Mouse (Mus musculus) G1E (cell line): ENCODE measurements around the gene Fam185a. TPM values are rescaled to one million over a fixed set of nuclear protein-coding genes. Genes with fewer than 3 reads are reported as not detected.

Source experiments
- ATAC-seq: 2 replicates; pipeline ENCODE4 v1.8.0; 2016; ENCODE audit warnings: mild to moderate bottlenecking; ENCODE audit not compliant: insufficient number of reproducible peaks, poor library complexity, low FRiP score, severe bottlenecking; ENCODE audit errors: extremely low read depth
- DNase-seq: peaks from one replicate; pipeline ENCODE4 v3.0.0; 2012; ENCODE audit warnings: low spot score
- H3K27me3 ChIP-seq: 2 replicates; pipeline ENCODE4 v1.6.1; 2012; ENCODE audit warnings: mild to moderate bottlenecking, low read length, inconsistent platforms; ENCODE audit not compliant: insufficient read depth
- H3K36me3 ChIP-seq: replicated peaks from 2 replicates; pipeline ENCODE3; 2012; ENCODE audit warnings: mild to moderate bottlenecking, inconsistent platforms
- H3K4me1 ChIP-seq: 2 replicates; pipeline ENCODE4 v1.6.1; 2012; ENCODE audit warnings: low read depth, low read length, inconsistent platforms, mixed read lengths; ENCODE audit not compliant: insufficient read depth
- H3K4me3 ChIP-seq: 2 replicates; pipeline ENCODE4 v1.5.1; 2012; ENCODE audit warnings: low read depth, mild to moderate bottlenecking, inconsistent platforms, low read length, moderate library complexity, mixed read lengths
- H3K9me3 ChIP-seq: replicated peaks from 2 replicates; pipeline ENCODE4 v1.6.1; 2012; ENCODE audit warnings: inconsistent platforms
- CTCF ChIP-seq: IDR thresholded peaks from 2 replicates; pipeline ENCODE4 v1.5.1; 2012; ENCODE audit warnings: low read depth, low read length, inconsistent platforms, mixed read lengths
- GATA1 ChIP-seq: IDR thresholded peaks from 2 replicates; pipeline ENCODE4 v1.6.1; 2012; ENCODE audit warnings: borderline replicate concordance, low read length, inconsistent platforms, mixed read lengths
- GATA2 ChIP-seq: IDR thresholded peaks from 2 replicates; pipeline ENCODE4 v1.6.1; 2012; ENCODE audit warnings: low read depth, low read length, inconsistent platforms, borderline replicate concordance
- POLR2AphosphoS5 ChIP-seq: IDR thresholded peaks from 2 replicates; pipeline ENCODE4 v1.6.1; 2012; ENCODE audit warnings: low read depth, low read length, inconsistent platforms; ENCODE audit not compliant: insufficient replicate concordance
- TAL1 ChIP-seq: conservative IDR thresholded peaks from 2 replicates; pipeline ENCODE4 v1.6.1; 2012; ENCODE audit warnings: low read depth, low read length, inconsistent platforms, mixed read lengths
- polyA plus RNA-seq: library from polyadenylated mRNA; stranded (reverse); fragments of >175 nt; gene quantifications from 2 replicates; pipeline ENCODE4 v1.2.3, GENCODE M21; 2012
- total RNA-seq, 2 experiments: library from RNA; stranded (forward) in 1 of 2; stranded (reverse) in 1 of 2; fragments of 200-1000 nt in 1 of 2; fragments of >200 nt in 1 of 2; fragmentation: Nextera tagmentation in 1 of 2; gene quantifications; 2 replicates each; pipeline ENCODE4 v1.2.3; 2014 to 2017

Gene Fam185a
- total and polyA plus RNA-seq, 3 experiments, result 2.3 to 11.1 (median 9.5) TPM

DNA sequence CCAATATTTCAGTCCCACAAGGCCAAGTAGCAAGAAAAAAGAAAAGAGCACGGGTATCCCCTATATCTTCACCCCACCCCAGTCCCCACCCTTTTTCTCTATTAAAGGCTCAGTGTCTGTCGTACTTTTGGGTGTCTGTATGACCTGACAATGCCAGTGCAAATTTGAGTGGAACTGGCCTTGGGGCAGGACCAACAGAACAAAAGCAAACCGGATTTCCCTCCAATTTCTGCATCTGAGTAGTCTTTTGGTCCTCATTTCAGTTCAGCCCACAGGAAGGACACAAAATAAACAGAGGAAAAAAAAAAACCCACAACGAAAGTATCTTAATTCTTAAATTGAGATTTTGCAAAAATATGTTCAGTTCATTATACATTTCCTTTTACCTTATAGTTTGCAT lies 6.1 kb upstream of the Fam185a start:
- H3K9me3 ChIP-seq, result no peaks in the 10 kb centered on the region
- peaks cover 8% of the 10 kb centered on the region for H3K4me1 ChIP-seq
- H3K36me3 ChIP-seq, result no peaks in the 10 kb centered on the region
- ATAC-seq, result no peak
- TF ChIP-seq TAL1, result no peak
- no peak for TF ChIP-seq CTCF
- TF ChIP-seq GATA1, result no peak
- no peak for TF ChIP-seq POLR2AphosphoS5
- TF ChIP-seq GATA2, result no peak
- 0 out of 2 replicates have a peak, but pooled peaks cover 4% of the 10 kb centered on the region for H3K27me3 ChIP-seq
- no peak for DNase-seq
- H3K4me3 ChIP-seq, result no peak overlapping the region

DNA sequence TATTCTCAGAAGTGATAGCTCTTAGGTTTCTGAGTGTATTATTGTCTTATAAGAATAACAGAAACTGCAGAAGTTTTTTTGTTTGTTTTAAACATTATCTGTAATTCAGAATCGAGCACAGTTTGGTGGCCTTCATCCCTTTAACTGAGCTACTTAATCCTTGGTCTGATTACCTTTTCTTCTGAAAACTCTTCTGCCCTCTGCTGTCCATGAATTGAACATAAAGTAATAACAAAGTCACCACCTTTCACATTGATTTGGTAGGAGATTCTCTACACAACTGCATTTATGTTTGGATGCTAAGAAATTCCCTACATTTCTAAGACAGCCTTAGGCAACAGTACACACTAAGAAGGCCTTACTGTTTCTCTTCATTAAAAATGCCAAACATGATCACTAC lies 4.1 kb upstream of the Fam185a start:
- TF ChIP-seq POLR2AphosphoS5 (no peak), TAL1 (no peak), CTCF (no peak), GATA1 (no peak), GATA2 (no peak)
- Histone ChIP-seq H3K4me1 (peaks cover 11% of the 10 kb centered on the region), H3K27me3 (0 out of 2 replicates have a peak, but pooled peaks cover 4% of the 10 kb centered on the region), H3K4me3 (no peak overlapping the region), H3K36me3 (no peaks in the 10 kb centered on the region), H3K9me3 (no peaks in the 10 kb centered on the region)
- DNase-seq, result no peak
- no peak for ATAC-seq

DNA sequence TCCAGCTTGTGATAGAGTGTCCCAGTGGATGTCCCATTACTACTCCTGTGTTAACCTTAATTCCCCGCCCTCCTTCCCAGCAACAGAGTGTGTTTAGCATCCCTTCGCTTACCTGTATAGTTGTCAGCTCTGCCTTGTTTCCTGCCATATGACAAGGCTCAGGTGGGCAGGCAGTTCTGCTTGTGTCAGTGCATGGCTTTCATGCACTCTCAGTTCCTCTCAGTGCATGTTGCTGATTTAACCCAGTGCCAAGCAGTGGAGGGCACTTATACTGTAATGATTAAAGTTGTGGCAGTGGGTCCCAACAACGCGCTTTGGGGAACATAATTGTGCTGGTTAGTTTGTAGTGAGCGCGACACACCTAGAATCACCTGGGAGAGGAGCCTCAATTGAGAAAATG lies 1.9 kb downstream of the Fam185a start:
- H3K4me3 ChIP-seq, result peak overlapping the region; percentile 98; the same call in 1 of the 2 replicates
- H3K9me3 ChIP-seq, result no peaks in the 10 kb centered on the region
- ATAC-seq, result no peak
- 0 out of 2 replicates have a peak, but pooled peaks cover 4% of the 10 kb centered on the region for H3K27me3 ChIP-seq
- TF ChIP-seq TAL1 (no peak), GATA2 (no peak), POLR2AphosphoS5 (no peak), GATA1 (no peak), CTCF (no peak)
- peaks cover 34% of the 10 kb centered on the region for H3K4me1 ChIP-seq
- peaks cover 12% of the 10 kb centered on the region for H3K36me3 ChIP-seq
- no peak for DNase-seq

DNA sequence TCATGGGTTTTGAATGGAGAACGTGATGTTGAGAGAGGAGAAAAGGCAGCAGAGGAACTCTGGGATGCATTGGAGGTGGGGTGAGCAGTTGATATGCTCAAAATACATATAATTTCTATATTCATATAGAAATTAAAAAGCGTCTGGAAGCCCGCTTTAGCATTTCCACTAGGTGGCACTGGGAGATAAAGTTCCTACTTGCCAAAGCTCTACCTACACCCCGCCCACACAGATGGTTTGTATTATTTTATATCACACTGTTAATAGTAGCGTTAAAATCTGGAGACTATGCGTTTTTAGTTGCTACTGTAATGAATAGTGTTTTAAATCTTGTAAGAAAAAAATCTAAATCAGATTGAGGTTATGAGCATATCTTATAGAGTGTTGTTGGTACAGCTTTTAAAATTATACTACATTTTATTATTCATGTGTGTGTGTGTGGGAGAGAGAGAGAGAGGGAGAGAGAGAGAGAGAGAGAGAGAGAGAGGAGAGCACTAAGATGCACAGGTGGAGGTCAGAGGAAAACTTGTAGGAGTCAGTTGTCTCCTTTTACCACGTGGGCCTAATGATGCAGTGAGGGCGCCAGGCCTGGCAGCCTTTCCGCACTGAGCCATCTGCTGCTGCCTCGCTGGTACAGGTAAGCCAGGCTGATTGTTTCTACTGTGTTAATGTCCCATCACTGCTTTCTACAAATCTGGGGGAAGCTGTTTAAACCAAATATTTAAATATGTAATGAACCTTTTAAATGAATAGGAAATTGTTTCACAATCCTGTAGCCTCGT lies 9.6 kb downstream of the Fam185a start:
- no peak for DNase-seq
- Histone ChIP-seq H3K4me3 (no peak overlapping the region), H3K27me3 (no peaks in the 10 kb centered on the region), H3K36me3 (peaks cover 53% of the 10 kb centered on the region), H3K4me1 (peaks cover 3% of the 10 kb centered on the region), H3K9me3 (no peaks in the 10 kb centered on the region)
- ATAC-seq, result no peak
- TF ChIP-seq POLR2AphosphoS5, result no peak
- no peak for TF ChIP-seq TAL1
- no peak for TF ChIP-seq GATA2
- no peak for TF ChIP-seq GATA1
- TF ChIP-seq CTCF, result no peak

DNA sequence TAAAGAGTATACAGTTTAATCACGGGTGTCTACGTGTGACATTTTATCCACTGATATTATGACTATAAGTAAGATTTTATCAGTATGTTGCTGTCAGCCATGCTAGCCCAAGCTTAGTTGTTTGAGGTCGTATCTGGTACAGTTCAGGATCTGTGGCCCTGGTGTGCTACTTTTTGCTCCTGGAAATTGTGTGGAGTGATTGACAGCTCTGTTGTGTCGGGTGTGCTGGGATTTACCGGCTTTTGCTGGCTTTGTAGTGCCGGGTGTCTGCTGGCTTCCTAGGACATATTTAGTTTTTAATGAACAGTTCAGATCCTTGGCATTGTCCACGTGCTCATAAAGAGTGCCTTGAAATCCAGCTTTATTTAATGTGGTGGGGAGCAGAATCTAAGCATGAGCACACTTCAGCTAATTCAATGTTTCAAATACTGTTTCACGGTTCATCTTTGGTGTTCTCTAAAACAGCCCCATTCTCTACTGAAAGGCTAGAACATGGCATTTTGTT lies 11.8 kb downstream of the Fam185a start:
- no peaks in the 10 kb centered on the region for H3K4me1 ChIP-seq
- peaks cover 65% of the 10 kb centered on the region for H3K36me3 ChIP-seq
- no peak for ATAC-seq

DNA sequence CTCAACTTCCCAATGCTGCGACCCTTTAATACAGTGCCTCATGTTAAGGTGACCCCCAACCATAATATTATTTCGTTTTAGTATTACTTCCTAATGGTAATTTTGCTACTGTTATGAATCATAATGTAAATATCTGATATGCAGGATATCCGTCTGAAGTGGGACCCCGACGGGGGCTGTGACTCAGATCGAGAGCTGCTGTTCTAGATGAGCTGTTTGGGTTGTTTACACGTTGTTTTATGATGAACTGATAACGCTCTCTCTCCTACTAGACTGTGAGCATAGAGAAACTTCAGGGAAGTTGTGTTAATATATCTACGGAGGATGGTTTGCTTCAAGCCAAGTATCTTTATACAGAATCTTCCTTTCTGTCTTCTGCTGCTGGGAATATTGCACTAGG lies 13.7 kb downstream of the Fam185a start:
- Histone ChIP-seq H3K9me3 (no peaks in the 10 kb centered on the region), H3K36me3 (peaks cover 73% of the 10 kb centered on the region), H3K4me3 (no peak overlapping the region), H3K4me1 (no peaks in the 10 kb centered on the region), H3K27me3 (no peaks in the 10 kb centered on the region)
- DNase-seq (no peak), ATAC-seq (no peak)
- no peak for TF ChIP-seq GATA1
- TF ChIP-seq CTCF, result no peak
- TF ChIP-seq TAL1, result no peak
- no peak for TF ChIP-seq POLR2AphosphoS5
- TF ChIP-seq GATA2, result no peak

More for the DNA sequence above, 11.8 kb downstream of the Fam185a start:
- Histone ChIP-seq H3K27me3 (no peaks in the 10 kb centered on the region), H3K4me3 (no peak overlapping the region), H3K9me3 (no peaks in the 10 kb centered on the region)
- no peak for DNase-seq
- TF ChIP-seq TAL1 (no peak), POLR2AphosphoS5 (no peak), CTCF (no peak), GATA2 (no peak), GATA1 (no peak)
